Mouse (Mus musculus): ENCODE results near the gene Blnk. TPM values are rescaled to one million over a fixed set of nuclear protein-coding genes. Genes with fewer than 3 reads are reported as not detected.

Gene Blnk
- total RNA-seq, 2 experiments from 2014 or later, result 0.86 to 1.2 TPM

DNA sequence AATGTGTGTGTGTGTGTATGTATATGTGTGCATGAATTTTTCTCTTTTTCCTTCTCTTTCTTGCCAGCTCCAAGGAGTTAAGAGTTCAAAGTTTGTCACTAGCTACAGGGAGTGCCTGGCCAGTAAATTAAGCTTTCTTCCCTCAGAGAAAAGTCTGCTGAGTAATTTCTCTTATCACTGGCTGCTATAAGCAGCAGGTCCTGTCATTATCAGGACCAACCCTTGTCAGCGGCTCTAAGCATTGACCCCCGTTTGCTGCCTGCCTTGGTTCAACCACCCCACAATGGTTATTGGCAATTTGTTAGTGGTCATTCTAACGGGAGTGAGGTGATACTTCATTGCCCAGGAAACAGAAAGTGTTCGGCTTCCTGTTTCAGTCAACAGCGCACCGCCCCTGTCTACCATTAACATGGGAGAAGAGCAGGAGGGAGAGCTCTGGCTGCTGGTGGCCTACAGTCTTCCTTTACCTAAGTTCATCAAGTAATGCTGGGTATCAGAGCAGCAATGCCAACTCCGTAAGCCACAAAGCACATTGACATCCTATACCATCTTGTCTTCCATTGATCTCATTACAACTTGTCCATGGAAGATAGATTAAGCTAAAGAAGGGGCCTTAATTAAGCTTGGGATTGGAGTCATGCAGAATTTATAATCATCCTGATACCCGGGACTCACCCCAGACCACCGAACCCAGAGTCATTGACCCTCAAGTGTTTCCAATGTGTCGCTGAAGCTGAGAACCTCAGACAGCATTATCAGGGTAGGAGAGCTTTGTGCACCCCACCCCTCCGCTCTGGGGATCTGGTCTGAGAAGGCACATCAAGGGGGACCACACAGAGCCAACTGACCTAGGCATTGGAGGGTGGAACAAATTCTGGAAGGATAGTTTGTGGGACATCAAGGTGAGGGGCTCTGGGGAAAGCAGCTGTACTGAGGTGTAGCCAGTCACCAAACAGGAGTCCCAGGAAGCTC, 17.1 kb downstream of the Blnk start:
- no peak for DNase-seq
- no peak for TF ChIP-seq CTCF (IDR thresholded peaks at IDR 0.05)
- H3K4me3 ChIP-seq, result no peak overlapping the region
- H3K27ac ChIP-seq, result no peak overlapping the region
- intact Hi-C loops (cut with DNase I), result no loop called here

DNA sequence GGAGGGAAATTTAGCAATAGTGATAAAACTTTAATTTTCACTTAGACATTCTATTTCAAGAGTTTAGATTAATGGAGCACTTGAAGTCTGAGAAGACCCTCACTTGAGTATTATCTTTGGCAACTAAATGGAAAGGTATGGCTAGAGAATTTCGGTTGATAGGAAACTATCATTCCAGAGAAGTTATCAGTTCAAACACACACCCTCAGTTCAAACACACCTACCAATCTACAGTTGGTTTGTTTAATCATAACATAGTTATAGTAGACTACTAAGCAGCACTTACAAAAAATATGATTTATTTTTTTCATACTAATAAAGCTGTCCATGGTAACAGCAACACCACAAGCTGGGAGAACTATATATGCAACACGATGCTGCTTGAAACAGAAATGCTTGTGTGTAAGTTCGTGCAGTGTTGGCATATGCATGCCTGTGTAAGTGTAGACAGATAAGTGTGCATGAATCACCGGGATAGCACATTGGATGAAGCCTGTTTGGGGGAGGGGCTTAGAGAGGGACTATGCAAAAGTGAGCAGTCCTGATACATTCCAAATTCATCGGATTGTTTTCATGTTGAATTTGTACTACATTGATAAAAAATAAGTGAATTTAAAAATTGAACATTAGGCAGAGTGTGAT, 22.9 kb downstream of the Blnk start:
- Histone ChIP-seq H3K4me3 (no peak overlapping the region), H3K27ac (no peak overlapping the region)
- TF ChIP-seq CTCF (IDR thresholded peaks at IDR 0.05), result no peak
- no peak for DNase-seq
- intact Hi-C loops (cut with DNase I), result no loop called here

DNA sequence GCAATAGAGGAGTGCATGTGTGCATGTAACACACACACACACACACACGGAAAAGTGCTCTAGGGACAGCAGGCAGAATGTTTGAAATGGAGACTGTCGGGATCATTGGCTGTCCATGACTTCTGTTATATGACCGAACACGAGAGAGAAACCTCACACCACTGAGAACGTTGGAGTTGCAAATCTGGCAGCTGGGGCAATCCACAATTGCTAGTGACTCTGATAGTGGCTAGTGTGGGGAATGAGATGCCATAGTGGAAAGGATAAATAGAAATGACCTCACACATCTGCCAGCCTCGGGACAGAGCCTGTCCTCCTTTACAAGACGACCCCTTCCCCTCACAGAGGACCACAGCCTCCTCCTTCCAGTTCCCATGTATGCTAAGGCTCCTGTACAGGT, 23.6 kb downstream of the Blnk start:
- intact Hi-C loops (cut with DNase I), result no loop called here
- DNase-seq, result no peak
- TF ChIP-seq CTCF (IDR thresholded peaks at IDR 0.05), result no peak
- no peak overlapping the region for H3K27ac ChIP-seq
- no peak overlapping the region for H3K4me3 ChIP-seq

DNA sequence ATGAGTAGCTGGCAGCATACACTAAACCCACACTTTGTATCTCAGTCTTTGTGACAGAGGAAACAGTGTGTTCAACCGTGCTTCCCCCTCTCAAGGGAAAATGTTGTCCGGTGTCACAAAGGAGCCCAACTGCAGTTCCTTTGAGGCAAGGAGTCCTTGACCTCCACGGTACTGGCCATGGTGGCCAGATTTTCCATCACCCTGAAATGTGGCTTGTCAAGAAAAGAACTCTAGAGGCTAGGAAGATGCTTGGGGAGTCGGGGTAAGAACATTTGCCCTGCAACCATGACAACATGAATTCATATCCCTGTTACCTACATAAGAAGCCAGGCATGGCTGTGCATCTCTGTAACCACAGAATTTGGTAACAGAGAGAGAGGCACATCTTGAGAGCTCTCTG, 24.0 kb downstream of the Blnk start:
- intact Hi-C loops (cut with DNase I), result no loop called here

DNA sequence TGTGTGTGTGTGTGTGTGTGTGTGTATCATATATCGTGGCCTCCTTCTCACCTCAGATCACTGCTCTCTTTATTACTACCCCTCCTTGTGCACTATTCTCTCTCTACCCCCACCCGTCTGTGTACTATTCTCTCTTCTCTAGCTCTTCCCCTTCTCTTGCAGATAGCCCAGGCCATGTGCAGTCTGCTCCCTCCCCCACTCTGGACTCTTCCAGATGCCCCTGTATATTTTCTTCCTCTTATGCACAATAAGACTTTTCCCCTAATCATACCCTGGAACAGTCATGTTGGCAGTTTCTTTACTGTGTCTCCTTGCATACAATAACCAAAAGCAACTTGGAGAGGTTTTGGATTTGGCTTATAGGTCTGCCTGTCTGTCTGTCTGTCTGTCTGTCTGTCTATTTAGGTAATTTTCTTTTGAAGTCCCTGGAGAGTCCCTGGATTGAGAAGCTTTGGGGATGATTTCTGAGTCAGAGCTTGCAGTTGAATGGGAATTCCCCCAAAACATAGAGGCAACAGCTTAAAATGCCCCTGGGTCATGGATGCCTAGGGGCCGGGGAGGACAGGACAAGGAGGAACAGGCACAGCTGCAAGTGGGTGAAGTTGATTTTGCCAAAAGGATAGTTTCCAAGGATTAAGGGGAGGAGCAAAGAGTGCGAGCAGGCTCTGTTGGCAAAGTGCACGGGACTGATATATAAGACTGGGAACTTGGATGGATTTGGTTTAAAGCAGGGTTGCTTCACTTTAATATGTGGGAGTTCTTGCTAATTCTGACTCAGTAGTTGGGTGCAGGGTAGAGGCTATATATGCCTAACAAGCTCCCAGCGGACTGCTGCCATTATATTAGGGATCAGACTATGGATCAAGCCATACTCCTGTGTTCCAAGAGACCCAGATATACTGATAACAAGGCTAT, 29.1 kb downstream of the Blnk start:
- DNase-seq, result no peak
- Histone ChIP-seq H3K27ac (no peak overlapping the region), H3K4me3 (no peak overlapping the region)
- intact Hi-C loops (cut with DNase I), result no loop called here
- no peak for TF ChIP-seq CTCF (IDR thresholded peaks at IDR 0.05)

More for the DNA sequence above, 24.0 kb downstream of the Blnk start:
- no peak for TF ChIP-seq CTCF (IDR thresholded peaks at IDR 0.05)
- H3K27ac ChIP-seq, result no peak overlapping the region
- no peak overlapping the region for H3K4me3 ChIP-seq
- no peak for DNase-seq

DNA sequence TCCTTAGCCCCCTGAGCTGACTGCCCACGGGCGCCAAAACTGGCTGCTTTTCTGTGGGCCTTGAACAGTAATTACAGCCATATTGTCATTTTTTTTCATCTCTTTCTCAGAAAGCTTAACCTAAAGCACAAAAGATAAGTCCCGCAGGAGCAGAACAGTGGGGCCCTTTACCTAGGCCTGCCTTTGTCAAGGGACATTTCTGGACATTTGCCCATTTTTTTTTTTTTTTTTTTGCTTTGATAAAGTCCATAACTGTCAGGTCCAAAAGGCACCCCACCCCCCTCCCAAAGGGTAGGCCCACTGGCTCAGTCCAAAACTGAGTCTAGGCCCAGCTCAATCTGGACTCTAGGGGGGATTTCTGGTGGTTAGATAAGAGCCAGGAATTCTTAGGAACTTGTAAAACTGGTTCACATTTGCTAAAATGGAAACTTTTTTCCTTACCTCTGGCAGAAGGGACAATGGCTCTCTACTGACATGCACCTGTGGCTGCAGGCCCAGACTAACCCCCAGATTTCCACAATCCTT, 29.9 kb downstream of the Blnk start:
- no peak overlapping the region for H3K4me3 ChIP-seq
- no peak overlapping the region for H3K27ac ChIP-seq
- intact Hi-C loops (cut with DNase I), result no loop called here
- TF ChIP-seq CTCF (IDR thresholded peaks at IDR 0.05), result no peak
- DNase-seq, result no peak

DNA sequence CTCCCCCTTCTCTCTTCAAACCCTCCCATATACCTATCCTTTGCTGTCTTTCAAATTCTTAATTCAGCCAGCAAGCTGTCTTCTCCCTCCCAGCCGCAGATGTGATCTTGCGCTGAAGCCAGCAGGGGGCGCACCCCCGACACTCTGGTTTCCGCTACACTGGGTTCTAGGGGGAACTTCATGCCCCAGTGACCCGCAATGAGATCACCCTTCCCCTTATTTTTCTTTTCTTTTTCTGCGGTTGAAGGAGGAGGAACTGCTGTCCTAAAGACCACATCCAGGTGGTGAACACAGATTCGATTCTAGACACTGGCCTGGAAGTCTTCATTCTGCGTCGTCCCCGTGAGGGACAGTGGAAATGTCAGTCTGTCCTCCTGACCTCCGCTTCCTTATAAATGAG, 31.3 kb downstream of the Blnk start:
- intact Hi-C loops (cut with DNase I), result loop anchor here (1.0 kb wide), 1 partner anchor 53 kb away; no protein-coding TSS in a partner anchor
- peak; percentile 76 for TF ChIP-seq CTCF (IDR thresholded peaks at IDR 0.05)
- peak; percentile 60 for DNase-seq
- Histone ChIP-seq H3K4me3 (no peak overlapping the region), H3K27ac (no peak overlapping the region)

DNA sequence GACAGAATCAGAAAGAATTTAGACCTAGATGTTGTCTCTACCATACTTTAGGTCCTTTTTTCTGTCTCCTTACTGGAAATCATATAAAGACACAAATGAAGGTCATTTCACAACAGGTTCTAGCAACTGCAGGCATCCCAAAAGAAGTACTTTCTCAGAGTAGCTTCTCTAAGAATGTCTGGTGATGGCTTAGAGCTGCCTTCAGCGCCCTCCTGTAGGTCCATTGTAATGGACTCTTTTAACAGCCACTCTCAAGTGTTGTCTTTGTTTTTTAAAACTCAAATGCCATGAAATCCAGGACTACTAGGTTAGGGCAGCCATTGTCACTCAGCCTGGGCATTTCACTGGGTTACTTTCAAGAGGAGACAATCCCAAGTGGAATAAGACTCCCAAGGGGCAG, 35.4 kb downstream of the Blnk start:
- no peak for TF ChIP-seq CTCF (IDR thresholded peaks at IDR 0.05)
- intact Hi-C loops (cut with DNase I), result no loop called here

DNA sequence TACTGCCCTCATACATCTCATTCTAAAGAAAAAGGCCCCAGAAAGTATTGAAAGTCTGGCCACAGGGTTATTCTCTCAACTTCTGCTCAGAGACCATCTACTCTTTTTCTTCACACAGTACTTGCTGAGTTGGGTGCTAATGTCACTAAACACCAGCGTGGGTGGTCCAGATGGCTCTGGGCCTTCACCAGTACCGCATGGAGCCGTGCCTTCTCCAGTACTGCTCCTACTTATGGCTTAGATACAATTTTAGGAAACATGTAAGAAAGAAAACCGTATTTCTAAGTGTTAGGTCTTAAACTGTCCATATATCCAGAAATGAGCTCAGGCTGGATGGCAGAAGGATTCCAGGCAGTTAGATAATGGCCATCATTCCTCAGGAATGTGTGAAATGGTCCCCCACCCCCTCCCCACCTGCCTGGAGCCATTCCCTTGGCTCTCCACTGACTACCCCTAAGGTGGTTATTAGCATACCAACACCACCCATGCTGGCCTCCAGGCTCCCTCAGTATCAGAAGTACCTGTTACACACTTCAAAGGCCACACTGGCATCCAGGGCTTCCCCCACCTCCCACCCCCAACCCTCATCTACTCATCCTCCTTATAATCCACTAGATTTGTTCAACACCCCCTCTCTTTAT, 47.3 kb downstream of the Blnk start:
- H3K4me3 ChIP-seq, result no peak overlapping the region
- H3K27ac ChIP-seq, result no peak overlapping the region
- no peak for TF ChIP-seq CTCF (IDR thresholded peaks at IDR 0.05)
- intact Hi-C loops (cut with DNase I), result no loop called here
- no peak for DNase-seq

More for the DNA sequence above, 35.4 kb downstream of the Blnk start:
- DNase-seq, result no peak
- Histone ChIP-seq H3K27ac (no peak overlapping the region), H3K4me3 (no peak overlapping the region)

DNA sequence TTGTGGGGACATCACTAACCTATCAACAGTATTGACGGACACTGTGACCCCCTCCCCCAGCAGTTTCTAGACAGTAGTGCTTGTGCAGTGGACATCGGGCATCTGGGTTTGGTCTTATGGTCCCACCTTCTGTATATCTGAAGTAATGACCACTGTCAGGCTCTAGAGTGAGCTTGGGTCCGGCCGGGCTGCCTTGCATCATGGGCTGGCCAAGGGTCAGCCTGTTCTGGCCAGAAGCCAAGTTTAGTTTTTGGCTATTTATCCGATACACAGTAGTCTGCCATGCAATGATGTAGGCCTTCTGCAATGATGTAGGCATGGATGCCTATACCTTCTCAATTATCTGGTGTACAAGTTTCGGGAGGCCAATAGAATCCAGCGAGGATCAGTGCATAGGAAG, 50.8 kb downstream of the Blnk start:
- intact Hi-C loops (cut with DNase I), result no loop called here
- no peak overlapping the region for H3K27ac ChIP-seq
- H3K4me3 ChIP-seq, result no peak overlapping the region
- DNase-seq, result no peak
- TF ChIP-seq CTCF (IDR thresholded peaks at IDR 0.05), result no peak

DNA sequence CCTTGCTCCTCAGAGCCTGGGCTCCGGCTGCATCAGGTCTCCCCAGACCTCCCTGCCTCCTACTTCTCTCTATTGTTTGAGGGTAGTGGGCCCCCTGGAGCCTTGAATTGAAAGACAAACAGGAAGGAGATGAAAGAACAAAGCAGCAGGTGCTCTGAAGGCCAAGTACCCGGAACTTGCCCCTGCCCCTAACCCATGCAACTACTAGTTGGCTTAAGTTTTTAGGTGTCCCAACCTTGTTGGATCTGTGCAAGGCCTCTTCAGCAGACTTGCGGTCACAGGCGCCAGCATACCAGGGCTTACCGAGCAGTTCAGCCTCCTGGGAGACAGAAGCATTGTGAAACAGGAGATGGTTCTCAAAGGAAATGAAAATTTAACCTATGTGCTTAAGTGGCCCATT, 58.3 kb downstream of the Blnk start:
- DNase-seq, result no peak
- intact Hi-C loops (cut with DNase I), result no loop called here
- TF ChIP-seq CTCF (IDR thresholded peaks at IDR 0.05), result no peak
- Histone ChIP-seq H3K4me3 (no peak overlapping the region), H3K27ac (no peak overlapping the region)

DNA sequence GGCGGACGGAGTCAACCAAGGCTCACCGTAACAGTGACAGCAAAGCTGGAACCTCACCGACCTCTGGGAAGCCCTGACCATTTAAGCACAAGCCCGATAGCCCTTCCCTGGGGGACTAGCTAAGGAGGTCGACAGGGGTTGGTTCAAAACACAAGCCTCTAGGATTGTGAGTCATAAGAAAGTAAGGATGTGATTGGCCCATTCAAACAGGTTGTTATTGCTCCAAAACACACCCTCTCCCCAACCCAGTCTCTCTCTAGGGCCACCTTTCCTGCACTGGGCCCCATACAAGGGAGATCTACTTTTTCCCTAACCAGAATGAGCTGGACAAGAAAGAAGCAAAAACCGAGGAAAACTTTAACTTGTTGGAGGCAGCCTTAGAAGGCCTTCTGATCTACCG, 59.0 kb downstream of the Blnk start:
- intact Hi-C loops (cut with DNase I), result no loop called here
- TF ChIP-seq CTCF (IDR thresholded peaks at IDR 0.05), result no peak
- Histone ChIP-seq H3K4me3 (no peak overlapping the region), H3K27ac (no peak overlapping the region)
- DNase-seq, result no peak

All from gastrocnemius, adult 2 months (tissue).